Mouse (Mus musculus): ENCODE data around the gene Bean1.

GRCm38 (mm10) chr8:104230377-104230776 is 60.1 kb downstream of the Bean1 start:
- TF ChIP-seq CTCF (IDR thresholded peaks at IDR 0.05; ENCODE audit: insufficient read depth, low read depth, low read length) (no peak), POLR2A (IDR thresholded peaks at IDR 0.05; ENCODE audit: insufficient read depth, low read depth, low read length) (no peak)
